ENCODE assay signal across 8 mouse cellular contexts in the genomic region with DNA sequence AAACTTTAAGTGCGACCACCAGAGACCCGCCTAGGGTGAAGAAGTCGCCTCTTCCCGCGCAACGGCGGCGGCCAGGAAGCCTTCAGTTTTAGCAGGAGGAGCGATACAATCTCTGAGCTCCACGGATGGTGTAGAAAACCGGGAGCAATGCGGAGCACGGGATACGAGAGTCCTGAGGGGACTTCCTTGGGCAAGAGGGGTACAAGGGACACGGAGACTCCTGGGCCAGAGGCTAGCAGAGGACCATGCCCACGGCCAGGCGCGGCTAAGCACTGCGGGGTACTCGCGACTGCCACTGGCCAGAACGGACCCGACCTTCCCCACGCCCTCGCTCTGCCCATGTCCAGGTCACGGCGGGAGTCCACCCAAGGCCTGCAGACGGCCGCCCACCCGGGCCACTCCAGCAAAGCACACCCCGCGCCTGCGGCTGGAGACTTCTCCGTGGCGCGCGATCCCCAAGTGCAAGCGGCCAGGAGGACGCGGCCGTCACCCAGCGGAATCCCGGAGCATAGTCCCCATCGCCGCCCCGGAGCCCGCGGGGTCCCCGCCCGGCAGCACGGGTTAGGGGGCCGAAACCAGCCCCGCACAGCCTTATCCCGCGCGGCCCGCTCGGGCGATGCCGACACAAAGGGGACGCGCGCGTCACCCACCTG. TPM values are rescaled to one million over a fixed set of nuclear protein-coding genes. Genes with fewer than 3 reads are reported as not detected.
A peak's percentile ranks its signal among the peaks of the same experiment; 100 is the strongest.
DNase-seq lines count a peak whose midpoint lies in the region; ATAC-seq and TF ChIP-seq lines count a peak whose summit lies in the region.

No protein-coding gene starts in this region.

- H3K36me3 ChIP-seq in forebrain, embryonic 12.5 days (replicated peaks): 0 out of 2 replicates have a peak, but pooled peaks cover 2% of the 10 kb centered on the region
- H3K36me3 ChIP-seq in hindbrain, embryonic 11.5 days (ENCODE audit: control insufficient read depth, insufficient read depth, low read length): no peaks in the 10 kb centered on the region
- no peaks in the 10 kb centered on the region for H3K36me3 ChIP-seq in liver, embryonic 12.5 days
- no peaks in the 10 kb centered on the region for H3K36me3 ChIP-seq in neural tube, embryonic 11.5 days (ENCODE audit: control insufficient read depth, insufficient read depth, low read length)

- H3K4me3 ChIP-seq in left cerebral cortex, adult 2 months: peak overlapping the region; percentile 90
- peak overlapping the region; percentile 93 for H3K4me3 ChIP-seq in forebrain, embryonic 12.5 days (replicated peaks)
- peak overlapping the region; percentile 96 for H3K4me3 ChIP-seq in hindbrain, embryonic 11.5 days (ENCODE audit: low read depth, low read length)
- peak overlapping the region; percentile 68 for H3K4me3 ChIP-seq in liver, embryonic 12.5 days
- peak overlapping the region; percentile 92 for H3K4me3 ChIP-seq in neural tube, embryonic 11.5 days (ENCODE audit: low read depth, low read length)

- WGBS in forebrain, embryonic 12.5 days: under 1% methylated on average over 62 of the region's 64 CpGs
- WGBS in hindbrain, embryonic 11.5 days: under 1% methylated on average over 46 of the region's 64 CpGs
- WGBS in liver, embryonic 12.5 days (ENCODE audit: insufficient replicate concordance): under 1% methylated on average over 64 of the region's 64 CpGs
- 0% methylated on average over 63 of the region's 64 CpGs for WGBS in neural tube, embryonic 11.5 days

- intact Hi-C loops in left cerebral cortex, adult 2 months (cut with DNase I): loop anchor here (2.0 to 5.0 kb wide), 3 partner anchors 38 to 100 kb away; no protein-coding TSS in a partner anchor
- intact Hi-C loops in left cerebral cortex, postnatal 25 days (cut with DNase I): loop anchor here (2.0 to 5.0 kb wide), 3 partner anchors 37 to 100 kb away; no protein-coding TSS in a partner anchor

- peak in 1 of 2 experiments; percentile 50 for DNase-seq in left cerebral cortex, adult 2 months (ENCODE audit: extremely low spot score in 1 of 2, low spot score in 2 of 2)
- DNase-seq in left cerebral cortex, postnatal 25 days (ENCODE audit: low spot score in 2 of 2): no peak
- DNase-seq in adrenal gland, postnatal 4 days (ENCODE audit: low spot score in 2 of 2): peak; percentile 25 to 37
- peak; percentile 67 for DNase-seq in hindbrain, embryonic 11.5 days (ENCODE audit: low spot score)
- no peak for DNase-seq in neural tube, embryonic 11.5 days (ENCODE audit: low spot score)
- no peak for DNase-seq in retina, embryonic 14.5 days (ENCODE audit: low spot score)

- peak overlapping the region; percentile 97 for H3K9ac ChIP-seq in forebrain, embryonic 12.5 days
- H3K9ac ChIP-seq in hindbrain, embryonic 11.5 days (ENCODE audit: low read depth, low read length): peak overlapping the region; percentile 99
- peak overlapping the region; percentile 64 for H3K9ac ChIP-seq in liver, embryonic 12.5 days
- H3K9ac ChIP-seq in neural tube, embryonic 11.5 days (ENCODE audit: low read length): peak overlapping the region; percentile 99

- H3K4me1 ChIP-seq in forebrain, embryonic 12.5 days: peaks cover 36% of the 10 kb centered on the region
- peaks cover 9% of the 10 kb centered on the region for H3K4me1 ChIP-seq in hindbrain, embryonic 11.5 days (replicated peaks; ENCODE audit: control insufficient read depth, insufficient read depth, low read length)
- H3K4me1 ChIP-seq in liver, embryonic 12.5 days: 0 out of 2 replicates have a peak, but pooled peaks cover 6% of the 10 kb centered on the region
- peaks cover 21% of the 10 kb centered on the region for H3K4me1 ChIP-seq in neural tube, embryonic 11.5 days (ENCODE audit: control insufficient read depth, insufficient read depth, low read length)

- no peak for TF ChIP-seq CTCF in left cerebral cortex, adult 2 months (IDR thresholded peaks at IDR 0.05)

- ATAC-seq in forebrain, embryonic 12.5 days (ENCODE audit: low FRiP score): peak; percentile 83
- peak; percentile 85 for ATAC-seq in hindbrain, embryonic 11.5 days (ENCODE audit: low FRiP score)
- ATAC-seq in liver, embryonic 12.5 days: peak; percentile 43
- peak; percentile 63 for ATAC-seq in neural tube, embryonic 11.5 days (ENCODE audit: insufficient read depth, low FRiP score, low TSS enrichment)

- H3K27ac ChIP-seq in left cerebral cortex, adult 2 months: peak overlapping the region; percentile 94
- H3K27ac ChIP-seq in forebrain, embryonic 12.5 days: peak overlapping the region; percentile 87
- H3K27ac ChIP-seq in hindbrain, embryonic 11.5 days (ENCODE audit: low read depth, low read length): peak overlapping the region; percentile 76
- H3K27ac ChIP-seq in liver, embryonic 12.5 days: no peak overlapping the region
- H3K27ac ChIP-seq in neural tube, embryonic 11.5 days (ENCODE audit: low read depth, low read length): peak overlapping the region; percentile 67

- no peaks in the 10 kb centered on the region for H3K9me3 ChIP-seq in forebrain, embryonic 12.5 days
- no peaks in the 10 kb centered on the region for H3K9me3 ChIP-seq in hindbrain, embryonic 11.5 days (ENCODE audit: control insufficient read depth, low read length)
- no peaks in the 10 kb centered on the region for H3K9me3 ChIP-seq in liver, embryonic 12.5 days (replicated peaks)
- no peaks in the 10 kb centered on the region for H3K9me3 ChIP-seq in neural tube, embryonic 11.5 days (ENCODE audit: control insufficient read depth, low read length)

- H3K4me2 ChIP-seq in forebrain, embryonic 12.5 days: peak overlapping the region; percentile 82
- H3K4me2 ChIP-seq in hindbrain, embryonic 11.5 days (replicated peaks; ENCODE audit: low read depth, low read length): peak overlapping the region; percentile 45
- H3K4me2 ChIP-seq in liver, embryonic 12.5 days: peak overlapping the region; percentile 88
- peak overlapping the region; percentile 73 for H3K4me2 ChIP-seq in neural tube, embryonic 11.5 days (ENCODE audit: low read depth)

- H3K27me3 ChIP-seq in forebrain, embryonic 12.5 days: no peaks in the 10 kb centered on the region
- no peaks in the 10 kb centered on the region for H3K27me3 ChIP-seq in hindbrain, embryonic 11.5 days (ENCODE audit: control insufficient read depth, insufficient read depth, low read length)
- peaks cover 33% of the 10 kb centered on the region for H3K27me3 ChIP-seq in liver, embryonic 12.5 days (replicated peaks)
- no peaks in the 10 kb centered on the region for H3K27me3 ChIP-seq in neural tube, embryonic 11.5 days (ENCODE audit: control insufficient read depth, insufficient read depth, low read length)

RNA-seq across cellular contexts. Expression of a gene that starts 0.5 kb away (rescaled TPM):
- total RNA-seq in left cerebral cortex, adult 2 months (2021): 10 to 100 TPM; 26.8 to 34.2 TPM
- total RNA-seq in left cerebral cortex, postnatal 25 days (2021): 10 to 100 TPM; 30.0 to 32.2 TPM
- total RNA-seq in adrenal gland, postnatal 4 days (2021): 10 to 100 TPM; 62.6 to 78.4 TPM
- 50.7 and 52.1 TPM in 2 replicates for polyA plus RNA-seq in forebrain, embryonic 12.5 days (2016; fragmentation: Nextera tagmentation; extraction: Ambion mirVana)
- polyA plus RNA-seq in hindbrain, embryonic 11.5 days (2014; fragmentation: Nextera tagmentation; extraction: Ambion mirVana): 23.7 and 30.8 TPM in 2 replicates
- polyA plus RNA-seq in liver, embryonic 12.5 days (2016; fragmentation: Nextera tagmentation; extraction: Ambion mirVana): 3.1 and 4.1 TPM in 2 replicates
- 27.2 and 29.1 TPM in 2 replicates for polyA plus RNA-seq in neural tube, embryonic 11.5 days (2014; fragmentation: Nextera tagmentation; extraction: Ambion mirVana)

RNA-seq across cellular contexts. Expression of a gene that starts 41.7 kb away (rescaled TPM):
- 1 to 10 TPM in 1 of 2 experiments, under 1 TPM in 1; 0.66 to 1.3 TPM for total RNA-seq in left cerebral cortex, adult 2 months (2021)
- total RNA-seq in left cerebral cortex, postnatal 25 days (2021): under 1 TPM; 0.28 to 0.92 TPM
- 10 to 100 TPM; 16.1 to 19.5 TPM for total RNA-seq in adrenal gland, postnatal 4 days (2021)
- polyA plus RNA-seq in forebrain, embryonic 12.5 days (2016; fragmentation: Nextera tagmentation; extraction: Ambion mirVana): 0.36 and 0.79 TPM in 2 replicates
- 0.24 and 0.28 TPM in 2 replicates for polyA plus RNA-seq in hindbrain, embryonic 11.5 days (2014; fragmentation: Nextera tagmentation; extraction: Ambion mirVana)
- 0.53 and 0.75 TPM in 2 replicates for polyA plus RNA-seq in liver, embryonic 12.5 days (2016; fragmentation: Nextera tagmentation; extraction: Ambion mirVana)
- 0.42 and 1.1 TPM in 2 replicates for polyA plus RNA-seq in neural tube, embryonic 11.5 days (2014; fragmentation: Nextera tagmentation; extraction: Ambion mirVana)

RNA-seq across cellular contexts. Expression of a gene that starts 54.4 kb away (rescaled TPM):
- 10 to 100 TPM; 19.5 to 21.9 TPM for total RNA-seq in left cerebral cortex, adult 2 months (2021)
- 10 to 100 TPM; 20.2 to 21.1 TPM for total RNA-seq in left cerebral cortex, postnatal 25 days (2021)
- 10 to 100 TPM; 39.7 to 40.4 TPM for total RNA-seq in adrenal gland, postnatal 4 days (2021)
- 6.1 and 7.2 TPM in 2 replicates for polyA plus RNA-seq in forebrain, embryonic 12.5 days (2016; fragmentation: Nextera tagmentation; extraction: Ambion mirVana)
- 8.8 and 9.7 TPM in 2 replicates for polyA plus RNA-seq in hindbrain, embryonic 11.5 days (2014; fragmentation: Nextera tagmentation; extraction: Ambion mirVana)
- polyA plus RNA-seq in liver, embryonic 12.5 days (2016; fragmentation: Nextera tagmentation; extraction: Ambion mirVana): 9.2 and 10.0 TPM in 2 replicates
- polyA plus RNA-seq in neural tube, embryonic 11.5 days (2014; fragmentation: Nextera tagmentation; extraction: Ambion mirVana): 8.8 and 10.0 TPM in 2 replicates

Comparison
In these comparisons a context has a peak if more than half of its experiments do, and no peak if none do; other contexts are left out.
1. DNase-seq: peak in adrenal gland, postnatal 4 days (2 of 2) and hindbrain, embryonic 11.5 days (single experiment); none in left cerebral cortex, postnatal 25 days (0 of 2), neural tube, embryonic 11.5 days (single experiment) and retina, embryonic 14.5 days (single experiment).
2. Peak in every context shown above with its lines, with median percentiles within 50 percentile points of each other: H3K4me3 ChIP-seq, ATAC-seq, H3K4me2 ChIP-seq and H3K9ac ChIP-seq.